Mouse (Mus musculus): ENCODE data around the gene Boll. TPM values are rescaled to one million over a fixed set of nuclear protein-coding genes. Genes with fewer than 3 reads are reported as not detected.

Gene Boll
- polyA plus RNA-seq, 1 experiment, result not detected

- no peaks in the 10 kb centered on the region for H3K36me3 ChIP-seq (ENCODE audit: control insufficient read depth, insufficient read depth)
- H3ac ChIP-seq (ENCODE audit: control insufficient read depth, insufficient read length), result no peak overlapping the region
- H3K27me3 ChIP-seq (ENCODE audit: control insufficient read depth, insufficient read depth, insufficient read length), result no peaks in the 10 kb centered on the region
- no peak overlapping the region for H3K4me3 ChIP-seq
- TF ChIP-seq TCF3 (IDR thresholded peaks at IDR 0.05; ENCODE audit: insufficient read length, low read depth) (no peak), CEBPB (IDR thresholded peaks at IDR 0.05; ENCODE audit: insufficient read depth, poor library complexity, severe bottlenecking) (no peak), MYOD1 (IDR thresholded peaks at IDR 0.05; ENCODE audit: control insufficient read depth in 1 of 3, insufficient read length in 2 of 3, low read depth in 2 of 3) (no peak)
- H3K4me2 ChIP-seq (ENCODE audit: low read depth), result no peak overlapping the region
- H3K79me2 ChIP-seq (ENCODE audit: control insufficient read depth, insufficient read depth), result no peaks in the 10 kb centered on the region
These were observed 62.2 kb downstream of the Boll start for GRCm38 (mm10) chr1:55301077-55301476.

- Histone ChIP-seq H3ac (ENCODE audit: control insufficient read depth, insufficient read length) (no peak overlapping the region), H3K4me2 (ENCODE audit: low read depth) (no peak overlapping the region), H3K27me3 (ENCODE audit: control insufficient read depth, insufficient read depth, insufficient read length) (no peaks in the 10 kb centered on the region), H3K4me3 (no peak overlapping the region), H3K79me2 (ENCODE audit: control insufficient read depth, insufficient read depth) (no peaks in the 10 kb centered on the region), H3K36me3 (ENCODE audit: control insufficient read depth, insufficient read depth) (no peaks in the 10 kb centered on the region)
- TF ChIP-seq REST (IDR thresholded peaks at IDR 0.05; ENCODE audit: insufficient read depth, insufficient read length) (no peak), MYOD1 (IDR thresholded peaks at IDR 0.05; ENCODE audit: control insufficient read depth in 1 of 3, insufficient read length in 2 of 3, low read depth in 2 of 3) (no peak), MYOG (IDR thresholded peaks at IDR 0.05; ENCODE audit: control insufficient read depth in 1 of 3, insufficient read depth in 1 of 3, insufficient read length in 2 of 3, low read depth in 2 of 3) (no peak), TCF12 (IDR thresholded peaks at IDR 0.05; ENCODE audit: insufficient read depth, poor library complexity, severe bottlenecking) (no peak), SRF (IDR thresholded peaks at IDR 0.05; ENCODE audit: control insufficient read depth, insufficient read length, low read depth) (no peak), USF1 (IDR thresholded peaks at IDR 0.05; ENCODE audit: low read depth) (no peak), MAX (IDR thresholded peaks at IDR 0.05; ENCODE audit: low read depth) (no peak), TCF3 (IDR thresholded peaks at IDR 0.05; ENCODE audit: insufficient read length, low read depth) (no peak), E2F4 (IDR thresholded peaks at IDR 0.05; ENCODE audit: insufficient read depth) (no peak)
These were observed 84.2 kb downstream of the Boll start for GRCm38 (mm10) chr1:55279081-55279480.

GRCm38 (mm10) chr1:55265447-55265846 lies 97.8 kb downstream of the Boll start:
- no peaks in the 10 kb centered on the region for H3K79me2 ChIP-seq (ENCODE audit: control insufficient read depth, insufficient read depth)
- H3K27me3 ChIP-seq (ENCODE audit: control insufficient read depth, insufficient read depth, insufficient read length), result no peaks in the 10 kb centered on the region
- H3K4me3 ChIP-seq, result no peak overlapping the region
- no peak overlapping the region for H3K4me2 ChIP-seq (ENCODE audit: low read depth)
- TF ChIP-seq E2F4 (IDR thresholded peaks at IDR 0.05; ENCODE audit: insufficient read depth) (no peak), SRF (IDR thresholded peaks at IDR 0.05; ENCODE audit: control insufficient read depth, insufficient read length, low read depth) (no peak), REST (IDR thresholded peaks at IDR 0.05; ENCODE audit: insufficient read depth, insufficient read length) (no peak), CEBPB (IDR thresholded peaks at IDR 0.05; ENCODE audit: insufficient read depth, poor library complexity, severe bottlenecking) (no peak), MAX (IDR thresholded peaks at IDR 0.05; ENCODE audit: low read depth) (no peak), POLR2AphosphoS2 (IDR thresholded peaks at IDR 0.05; ENCODE audit: insufficient read length, low read depth) (no peak), TCF12 (IDR thresholded peaks at IDR 0.05; ENCODE audit: insufficient read depth, poor library complexity, severe bottlenecking) (no peak), USF1 (IDR thresholded peaks at IDR 0.05; ENCODE audit: low read depth) (no peak)
- no peak overlapping the region for H3ac ChIP-seq (ENCODE audit: control insufficient read depth, insufficient read length)
- no peaks in the 10 kb centered on the region for H3K36me3 ChIP-seq (ENCODE audit: control insufficient read depth, insufficient read depth)

GRCm38 (mm10) chr1:55264385-55264784 lies 98.9 kb downstream of the Boll start:
- Histone ChIP-seq H3K36me3 (ENCODE audit: control insufficient read depth, insufficient read depth) (no peaks in the 10 kb centered on the region), H3K79me2 (ENCODE audit: control insufficient read depth, insufficient read depth) (no peaks in the 10 kb centered on the region), H3K27me3 (ENCODE audit: control insufficient read depth, insufficient read depth, insufficient read length) (no peaks in the 10 kb centered on the region), H3ac (ENCODE audit: control insufficient read depth, insufficient read length) (no peak overlapping the region), H3K4me2 (ENCODE audit: low read depth) (no peak overlapping the region), H3K4me3 (no peak overlapping the region)
- TF ChIP-seq MYOG (IDR thresholded peaks at IDR 0.05; ENCODE audit: control insufficient read depth in 1 of 3, insufficient read depth in 1 of 3, insufficient read length in 2 of 3, low read depth in 2 of 3) (no peak), SRF (IDR thresholded peaks at IDR 0.05; ENCODE audit: control insufficient read depth, insufficient read length, low read depth) (no peak), MYOD1 (IDR thresholded peaks at IDR 0.05; ENCODE audit: control insufficient read depth in 1 of 3, insufficient read length in 2 of 3, low read depth in 2 of 3) (no peak), E2F4 (IDR thresholded peaks at IDR 0.05; ENCODE audit: insufficient read depth) (no peak), TCF12 (IDR thresholded peaks at IDR 0.05; ENCODE audit: insufficient read depth, poor library complexity, severe bottlenecking) (no peak), POLR2AphosphoS2 (IDR thresholded peaks at IDR 0.05; ENCODE audit: insufficient read length, low read depth) (no peak), TCF3 (IDR thresholded peaks at IDR 0.05; ENCODE audit: insufficient read length, low read depth) (no peak), REST (IDR thresholded peaks at IDR 0.05; ENCODE audit: insufficient read depth, insufficient read length) (no peak), MAX (IDR thresholded peaks at IDR 0.05; ENCODE audit: low read depth) (no peak), CEBPB (IDR thresholded peaks at IDR 0.05; ENCODE audit: insufficient read depth, poor library complexity, severe bottlenecking) (no peak), USF1 (IDR thresholded peaks at IDR 0.05; ENCODE audit: low read depth) (no peak), POLR2A (IDR thresholded peaks at IDR 0.05; ENCODE audit: insufficient read length, low read depth) (no peak)

GRCm38 (mm10) chr1:55246374-55246773 lies 116.9 kb downstream of the Boll start:
- Histone ChIP-seq H3ac (ENCODE audit: control insufficient read depth, insufficient read length) (no peak overlapping the region), H3K4me2 (ENCODE audit: low read depth) (no peak overlapping the region), H3K27me3 (ENCODE audit: control insufficient read depth, insufficient read depth, insufficient read length) (no peaks in the 10 kb centered on the region), H3K4me3 (no peak overlapping the region), H3K36me3 (ENCODE audit: control insufficient read depth, insufficient read depth) (no peaks in the 10 kb centered on the region), H3K79me2 (ENCODE audit: control insufficient read depth, insufficient read depth) (peaks cover 7% of the 10 kb centered on the region)
- TF ChIP-seq TCF12 (IDR thresholded peaks at IDR 0.05; ENCODE audit: insufficient read depth, poor library complexity, severe bottlenecking), result no peak
- TF ChIP-seq REST (IDR thresholded peaks at IDR 0.05; ENCODE audit: insufficient read depth, insufficient read length), result no peak
- no peak for TF ChIP-seq CEBPB (IDR thresholded peaks at IDR 0.05; ENCODE audit: insufficient read depth, poor library complexity, severe bottlenecking)
- no peak for TF ChIP-seq MAX (IDR thresholded peaks at IDR 0.05; ENCODE audit: low read depth)
- no peak for TF ChIP-seq SRF (IDR thresholded peaks at IDR 0.05; ENCODE audit: control insufficient read depth, insufficient read length, low read depth)
- TF ChIP-seq POLR2A (IDR thresholded peaks at IDR 0.05; ENCODE audit: insufficient read length, low read depth), result no peak
- no peak for TF ChIP-seq E2F4 (IDR thresholded peaks at IDR 0.05; ENCODE audit: insufficient read depth)
- no peak for TF ChIP-seq TCF3 (IDR thresholded peaks at IDR 0.05; ENCODE audit: insufficient read length, low read depth)
- TF ChIP-seq MYOD1 (IDR thresholded peaks at IDR 0.05; ENCODE audit: control insufficient read depth in 1 of 3, insufficient read length in 2 of 3, low read depth in 2 of 3), result no peak
- no peak for TF ChIP-seq USF1 (IDR thresholded peaks at IDR 0.05; ENCODE audit: low read depth)
- TF ChIP-seq MYOG (IDR thresholded peaks at IDR 0.05; ENCODE audit: control insufficient read depth in 1 of 3, insufficient read depth in 1 of 3, insufficient read length in 2 of 3, low read depth in 2 of 3), result no peak
- TF ChIP-seq POLR2AphosphoS2 (IDR thresholded peaks at IDR 0.05; ENCODE audit: insufficient read length, low read depth), result no peak
